Mouse (Mus musculus) heart, embryonic 13.5 days (tissue): ENCODE results near the gene Dennd1a. TPM values are rescaled to one million over a fixed set of nuclear protein-coding genes. Genes with fewer than 3 reads are reported as not detected.
A peak's percentile ranks its signal among the peaks of the same experiment; 100 is the strongest.
"Not testable (repeated sequence)": the region's sequence is repeated elsewhere in the genome, so short reads cannot be mapped to it uniquely, and the experiment has no call there.

Experiments
- ATAC-seq: fragments of 200-750 bp; cut with Nextera tagmentation; 2 replicates; pipeline ENCODE4 v1.8.0; 2017; ENCODE audit warnings: moderate TSS enrichment; ENCODE audit not compliant: insufficient number of reproducible peaks, low FRiP score, low TSS enrichment; ENCODE audit errors: extremely low read depth
- H3K27ac ChIP-seq: fragments of 300-500 bp; sonication (generic); replicated peaks from 2 replicates; pipeline ENCODE4 v1.5.1; 2015; ENCODE audit warnings: moderate library complexity, mild to moderate bottlenecking, inconsistent platforms
- H3K27me3 ChIP-seq: fragments of 300-500 bp; sonication (generic); replicated peaks from 2 replicates; pipeline ENCODE4 v1.6.1; 2015; ENCODE audit warnings: mild to moderate bottlenecking, inconsistent platforms
- H3K36me3 ChIP-seq: fragments of 300-500 bp; sonication (generic); 2 replicates; pipeline ENCODE4 v1.6.1; 2015; ENCODE audit warnings: mild to moderate bottlenecking, inconsistent platforms
- H3K4me1 ChIP-seq: fragments of 300-500 bp; sonication (generic); 2 replicates; pipeline ENCODE4 v1.6.1; 2015; ENCODE audit warnings: inconsistent platforms
- H3K4me2 ChIP-seq: fragments of 300-500 bp; sonication (generic); 2 replicates; pipeline ENCODE4 v1.6.1; 2015; ENCODE audit warnings: inconsistent platforms, mild to moderate bottlenecking, moderate library complexity
- H3K4me3 ChIP-seq: fragments of 300-500 bp; sonication (generic); 2 replicates; pipeline ENCODE4 v1.5.1; 2015; ENCODE audit warnings: moderate library complexity, mild to moderate bottlenecking, inconsistent platforms
- H3K9ac ChIP-seq: fragments of 300-500 bp; sonication (generic); 2 replicates; pipeline ENCODE4 v1.6.1; 2015; ENCODE audit warnings: inconsistent platforms, mild to moderate bottlenecking, moderate library complexity
- H3K9me3 ChIP-seq: fragments of 300-500 bp; sonication (generic); 2 replicates; pipeline ENCODE4 v1.6.1; 2016; ENCODE audit warnings: inconsistent platforms
- WGBS: fragments of 180-500 bp; shearing (Covaris S2); methylation state at CpG from one replicate; pipeline ENCODE4 v1.1.7; 2015; ENCODE audit warnings: mixed read lengths; 5-methylcytosine and 5-hydroxymethylcytosine counted together
- polyA plus RNA-seq: library from polyadenylated mRNA; unstranded; fragments of >200 nt; fragmentation: Nextera tagmentation; extraction: Ambion mirVana; gene quantifications from 2 replicates; pipeline ENCODE4 v1.2.1, GENCODE M21; 2015

Gene Dennd1a
- polyA plus RNA-seq, 1 experiment from 2014 or later = 11.4 TPM

GRCm38 (mm10) chr2:37964534-37964933 is 322.7 kb downstream of the Dennd1a start:
- H3K4me2 ChIP-seq = no peak overlapping the region
- no peak overlapping the region for H3K27ac ChIP-seq
- H3K4me3 ChIP-seq = no peak overlapping the region
- H3K9ac ChIP-seq = no peak overlapping the region
- 85% methylated on average over 4 of the region's 4 CpGs for WGBS
- ATAC-seq = no peak
- no peaks in the 10 kb centered on the region for H3K27me3 ChIP-seq
- H3K4me1 ChIP-seq = peaks cover 14% of the 10 kb centered on the region
- peaks cover 11% of the 10 kb centered on the region for H3K36me3 ChIP-seq
- H3K9me3 ChIP-seq = no peaks in the 10 kb centered on the region

GRCm38 (mm10) chr2:37963362-37963761 is 323.8 kb downstream of the Dennd1a start:
- 55% methylated on average over 4 of the region's 4 CpGs for WGBS

GRCm38 (mm10) chr2:37948424-37948823 is 338.8 kb downstream of the Dennd1a start:
- Histone ChIP-seq H3K4me1 (0 out of 2 replicates have a peak, but pooled peaks cover 5% of the 10 kb centered on the region), H3K9ac (no peak overlapping the region), H3K27me3 (no peaks in the 10 kb centered on the region), H3K4me2 (no peak overlapping the region), H3K27ac (no peak overlapping the region), H3K9me3 (no peaks in the 10 kb centered on the region), H3K4me3 (no peak overlapping the region), H3K36me3 (no peaks in the 10 kb centered on the region)
- no peak for ATAC-seq
- 25% methylated on average over 2 of the region's 2 CpGs for WGBS

More at GRCm38 (mm10) chr2:37963362-37963761, 323.8 kb downstream of the Dennd1a start:
- no peak for ATAC-seq
- Histone ChIP-seq H3K4me3 (no peak overlapping the region), H3K9ac (no peak overlapping the region), H3K27ac (peak overlapping the region; percentile 62), H3K4me1 (peaks cover 14% of the 10 kb centered on the region), H3K36me3 (peaks cover 13% of the 10 kb centered on the region), H3K27me3 (no peaks in the 10 kb centered on the region), H3K9me3 (no peaks in the 10 kb centered on the region), H3K4me2 (no peak overlapping the region)

- Histone ChIP-seq H3K9me3 (no peaks in the 10 kb centered on the region), H3K4me3 (no peak overlapping the region), H3K9ac (no peak overlapping the region), H3K4me2 (no peak overlapping the region), H3K36me3 (no peaks in the 10 kb centered on the region), H3K27me3 (no peaks in the 10 kb centered on the region), H3K4me1 (0 out of 2 replicates have a peak, but pooled peaks cover 5% of the 10 kb centered on the region), H3K27ac (no peak overlapping the region)
- ATAC-seq = no peak
- WGBS = 53% methylated on average over 9 of the region's 9 CpGs
These were observed 341.4 kb downstream of the Dennd1a start for GRCm38 (mm10) chr2:37945598-37946336.

- ATAC-seq = no peak
- Histone ChIP-seq H3K4me1 (0 out of 2 replicates have a peak, but pooled peaks cover 5% of the 10 kb centered on the region), H3K36me3 (no peaks in the 10 kb centered on the region), H3K9ac (no peak overlapping the region), H3K4me3 (no peak overlapping the region), H3K4me2 (no peak overlapping the region), H3K9me3 (no peaks in the 10 kb centered on the region), H3K27ac (no peak overlapping the region), H3K27me3 (no peaks in the 10 kb centered on the region)
- WGBS = 83% methylated on average over 2 of the region's 2 CpGs
These were observed 344.3 kb downstream of the Dennd1a start for GRCm38 (mm10) chr2:37942906-37943305.

- no peak overlapping the region for H3K27ac ChIP-seq
- 0 out of 2 replicates have a peak, but pooled peaks cover 5% of the 10 kb centered on the region for H3K4me1 ChIP-seq
- H3K36me3 ChIP-seq = 0 out of 2 replicates have a peak, but pooled peaks cover 3% of the 10 kb centered on the region
- H3K27me3 ChIP-seq = no peaks in the 10 kb centered on the region
- no peaks in the 10 kb centered on the region for H3K9me3 ChIP-seq
- no peak overlapping the region for H3K9ac ChIP-seq
- no peak overlapping the region for H3K4me2 ChIP-seq
- no peak overlapping the region for H3K4me3 ChIP-seq
- ATAC-seq = no peak
These were observed 345.4 kb downstream of the Dennd1a start for GRCm38 (mm10) chr2:37941741-37942140.

- Histone ChIP-seq H3K9ac (no peak overlapping the region), H3K27me3 (no peaks in the 10 kb centered on the region), H3K36me3 (0 out of 2 replicates have a peak, but pooled peaks cover 8% of the 10 kb centered on the region), H3K4me2 (no peak overlapping the region), H3K4me1 (0 out of 2 replicates have a peak, but pooled peaks cover 4% of the 10 kb centered on the region), H3K27ac (no peak overlapping the region), H3K4me3 (no peak overlapping the region), H3K9me3 (no peaks in the 10 kb centered on the region)
- WGBS = 78% methylated on average over 4 of the region's 4 CpGs
- no peak for ATAC-seq
These were observed 346.3 kb downstream of the Dennd1a start for GRCm38 (mm10) chr2:37940845-37941361.

GRCm38 (mm10) chr2:37939997-37940396 is 347.2 kb downstream of the Dennd1a start:
- Histone ChIP-seq H3K4me1 (no peaks in the 10 kb centered on the region), H3K4me3 (no peak overlapping the region), H3K27ac (no peak overlapping the region), H3K4me2 (no peak overlapping the region), H3K27me3 (no peaks in the 10 kb centered on the region), H3K9ac (no peak overlapping the region), H3K9me3 (no peaks in the 10 kb centered on the region), H3K36me3 (peaks cover 11% of the 10 kb centered on the region; the same call in 1 of the 2 replicates)
- 76% methylated on average over 1 of the region's 1 CpGs for WGBS
- ATAC-seq = no peak

- peaks cover 15% of the 10 kb centered on the region; the same call in 1 of the 2 replicates for H3K36me3 ChIP-seq
- not testable (repeated sequence) for H3K27me3 ChIP-seq, H3K4me3 ChIP-seq, H3K4me2 ChIP-seq, H3K9ac ChIP-seq, H3K9me3 ChIP-seq, H3K4me1 ChIP-seq, H3K27ac ChIP-seq, ATAC-seq
- 52% methylated on average over 3 of the region's 4 CpGs for WGBS
These were observed 350.3 kb downstream of the Dennd1a start for GRCm38 (mm10) chr2:37936922-37937321.

GRCm38 (mm10) chr2:37932240-37932639 is 354.9 kb downstream of the Dennd1a start:
- no peak for ATAC-seq
- WGBS = 81% methylated on average over 1 of the region's 1 CpGs
- Histone ChIP-seq H3K4me3 (no peak overlapping the region), H3K27ac (no peak overlapping the region), H3K9me3 (no peaks in the 10 kb centered on the region), H3K27me3 (no peaks in the 10 kb centered on the region), H3K9ac (no peak overlapping the region), H3K36me3 (peaks cover 12% of the 10 kb centered on the region; the same call in 1 of the 2 replicates), H3K4me1 (no peaks in the 10 kb centered on the region), H3K4me2 (no peak overlapping the region)

- Histone ChIP-seq H3K27ac (no peak overlapping the region), H3K36me3 (peaks cover 9% of the 10 kb centered on the region; the same call in 1 of the 2 replicates), H3K4me2 (no peak overlapping the region), H3K27me3 (no peaks in the 10 kb centered on the region), H3K4me1 (no peaks in the 10 kb centered on the region), H3K9me3 (no peaks in the 10 kb centered on the region), H3K4me3 (no peak overlapping the region), H3K9ac (no peak overlapping the region)
- ATAC-seq = no peak
- WGBS = 70% methylated on average over 5 of the region's 5 CpGs
These were observed 355.9 kb downstream of the Dennd1a start for GRCm38 (mm10) chr2:37931018-37931930.
